Mouse (Mus musculus) v-Abl transformed pro-B cells (cell line): ENCODE data around the gene Osgep.
"Not testable (repeated sequence)": the region's sequence is repeated elsewhere in the genome, so short reads cannot be mapped to it uniquely, and the experiment has no call there.

Experiments used
- in situ Hi-C, 2 experiments: fragments of 400-800 bp; cut with MboI; formaldehyde crosslinking; loops; one replicate each; pipeline ENCODE4 v1.15.1; 2025; ENCODE audit not compliant: unreplicated experiment in 2 of 2

Gene Osgep

DNA sequence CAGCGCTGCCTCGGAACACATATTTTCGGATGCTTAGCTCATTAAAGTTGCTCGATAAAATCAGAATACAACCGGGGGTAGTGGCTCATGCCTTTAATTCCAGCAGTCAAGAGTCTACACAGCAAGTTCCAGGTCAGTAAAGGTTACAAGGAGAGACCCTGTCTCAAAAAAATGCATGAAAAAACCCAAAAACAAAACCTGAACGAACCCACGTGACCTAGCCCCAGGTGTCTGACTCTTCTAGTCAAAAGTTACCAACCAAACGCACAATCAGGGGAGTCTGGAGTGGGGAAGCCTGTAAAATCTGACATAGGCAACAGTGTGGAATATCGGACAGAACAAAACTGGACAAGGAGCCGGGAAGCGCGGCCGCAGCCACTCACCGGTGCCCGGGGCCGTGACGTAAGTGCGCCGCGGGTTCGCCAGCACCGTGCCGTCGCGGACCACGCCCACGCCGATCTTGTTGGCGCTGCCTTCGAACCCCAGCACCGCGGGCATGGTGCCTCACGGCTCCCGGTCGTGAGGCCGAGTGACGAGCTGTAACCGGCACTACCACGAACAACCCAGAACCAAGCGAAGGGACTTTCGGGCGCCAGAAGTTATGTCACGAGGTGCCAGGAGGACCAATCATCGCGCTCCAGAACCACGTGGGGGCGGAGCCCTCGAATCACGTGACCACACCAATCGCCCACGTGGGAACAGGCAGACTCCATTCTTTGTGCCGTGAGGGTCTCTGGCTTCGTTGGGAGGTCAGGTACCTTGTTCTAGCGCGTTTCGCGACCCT is at the start of gene Osgep, which contains the start of gene Apex1:
TSS of gene Osgep (minus strand) at position 613 of the 784 bp plus-strand sequence.
TSS of gene Apex1 (plus strand) at position 688 of the 784 bp plus-strand sequence.
- in situ Hi-C loops, result loop anchor here (5.0 to 10.0 kb wide), 4 partner anchors 47 to 140 kb away; partner anchors contain the start of genes Ccnb1ip1 (in 1 of the 2) and Parp2 (in 1 of the 2)

DNA sequence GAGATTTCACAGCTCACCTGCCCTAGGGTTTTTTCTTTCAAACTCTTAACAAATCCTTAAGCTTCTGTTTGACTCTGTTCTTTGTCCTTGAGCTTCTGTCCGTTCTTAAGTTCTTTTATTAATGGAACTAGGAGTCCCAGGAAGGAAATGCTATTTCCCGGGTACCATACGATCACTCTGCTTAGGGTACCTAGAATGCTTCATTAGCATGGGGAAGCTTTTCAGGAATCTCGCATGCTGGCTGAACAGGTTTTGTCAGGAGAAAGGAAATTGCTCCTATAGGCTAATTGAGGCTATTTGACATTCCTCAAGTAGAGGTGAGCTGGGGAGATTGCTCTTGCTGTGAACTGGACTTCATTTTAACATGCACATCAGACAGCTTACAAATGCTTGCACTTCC is 49.0 kb upstream of the Osgep start:
- in situ Hi-C loops, result no loop called here

GRCm38 (mm10) chr14:50973054-50973453 is 48.4 kb upstream of the Osgep start:
- in situ Hi-C loops, result not testable (repeated sequence)

- in situ Hi-C loops, result no loop called here
Measured at GRCm38 (mm10) chr14:50970822-50971221, 46.1 kb upstream of the Osgep start.

DNA sequence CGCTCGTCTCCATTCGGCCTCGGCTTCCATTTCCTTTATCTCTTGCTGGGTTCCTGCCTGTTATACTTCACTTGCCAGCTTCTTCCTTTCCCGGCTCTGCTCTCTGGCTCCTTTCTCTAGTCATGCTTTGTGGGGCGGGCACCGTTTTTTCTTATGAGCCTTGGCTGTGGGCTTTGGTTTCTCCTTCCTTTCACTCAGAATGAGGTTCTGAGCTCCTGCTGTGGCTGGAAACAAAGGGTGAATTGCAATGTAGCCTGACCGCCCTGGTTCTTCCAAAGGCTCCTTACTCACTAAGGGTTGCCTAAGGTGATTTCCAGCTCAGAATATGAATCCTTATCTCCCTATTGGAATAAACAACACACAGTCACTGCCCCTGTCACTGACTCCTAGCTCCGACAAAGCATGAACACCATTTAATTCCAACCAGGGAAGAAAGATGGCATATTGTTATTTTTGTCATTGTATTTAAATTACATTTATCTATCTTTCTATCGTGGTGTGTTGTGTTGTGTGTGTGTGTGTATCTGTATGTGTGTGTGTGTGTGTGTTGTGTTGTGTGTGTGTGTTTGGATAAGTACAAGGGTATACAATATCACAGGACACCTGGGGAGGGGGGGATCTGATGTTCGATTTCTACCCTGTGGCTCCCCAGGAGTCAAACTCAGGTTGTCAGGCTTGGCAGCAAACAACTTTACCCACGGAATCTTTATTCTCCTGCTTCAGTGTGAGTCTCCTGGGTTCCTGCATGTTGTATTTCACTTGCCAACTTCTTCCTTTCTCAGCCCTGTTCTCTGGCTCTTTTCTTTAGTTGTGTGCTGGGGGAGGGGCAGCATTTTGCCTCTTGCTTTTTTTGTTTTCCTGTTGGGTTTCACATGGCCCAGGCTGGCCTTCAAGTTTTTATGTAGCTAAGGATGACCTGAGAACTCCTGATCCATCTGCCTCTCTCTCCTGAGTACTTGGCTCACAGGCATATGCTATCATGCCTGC is 45.2 kb upstream of the Osgep start:
- in situ Hi-C loops, result no loop called here

GRCm38 (mm10) chr14:50969041-50969440 is 44.3 kb upstream of the Osgep start:
- in situ Hi-C loops, result no loop called here

GRCm38 (mm10) chr14:50968216-50968980 is 43.7 kb upstream of the Osgep start:
- in situ Hi-C loops, result no loop called here

DNA sequence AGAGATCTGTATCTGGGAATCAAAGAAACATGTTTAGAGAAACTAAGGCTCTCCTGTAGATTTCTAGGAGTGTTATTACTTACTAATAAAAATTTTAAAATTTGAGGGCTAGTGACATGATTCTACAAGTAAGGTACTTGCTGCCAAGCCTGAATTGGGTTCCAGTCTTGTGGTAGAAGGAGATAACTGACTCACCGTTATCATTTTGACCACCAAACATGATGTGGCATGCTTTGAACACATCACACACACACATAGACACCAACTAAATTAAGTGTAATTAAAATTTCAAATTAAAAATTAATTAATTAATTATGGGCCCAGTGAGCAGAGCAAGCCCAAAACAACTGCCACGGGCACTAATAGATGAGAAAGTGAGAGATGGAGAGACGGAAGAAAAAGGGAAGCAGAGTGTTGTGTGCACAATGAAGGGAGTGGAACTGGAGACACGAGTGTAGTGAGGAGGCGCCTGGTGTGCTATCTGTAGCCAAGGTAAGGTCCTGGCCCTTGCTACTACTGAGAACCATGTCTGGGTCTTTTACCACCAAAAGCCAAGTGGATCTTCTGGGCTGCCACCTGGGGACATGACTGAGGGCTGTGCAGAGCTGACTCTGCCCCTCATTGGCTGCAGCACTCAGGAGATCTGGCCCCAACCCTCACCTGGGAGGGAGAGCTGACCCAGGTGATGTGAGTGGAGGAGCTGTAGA is 33.7 kb upstream of the Osgep start:
- in situ Hi-C loops, result not testable (repeated sequence)

GRCm38 (mm10) chr14:50957146-50957545 is 32.5 kb upstream of the Osgep start:
- in situ Hi-C loops, result not testable (repeated sequence)

- in situ Hi-C loops, result not testable (repeated sequence)
Measured at GRCm38 (mm10) chr14:50956724-50957123, 32.0 kb upstream of the Osgep start.

GRCm38 (mm10) chr14:50955942-50956508 is 31.3 kb upstream of the Osgep start, which contains the start of gene Pnp2:
Pnp2 (plus strand) TSS chr14:50955992.
- in situ Hi-C loops, result not testable (repeated sequence)

DNA sequence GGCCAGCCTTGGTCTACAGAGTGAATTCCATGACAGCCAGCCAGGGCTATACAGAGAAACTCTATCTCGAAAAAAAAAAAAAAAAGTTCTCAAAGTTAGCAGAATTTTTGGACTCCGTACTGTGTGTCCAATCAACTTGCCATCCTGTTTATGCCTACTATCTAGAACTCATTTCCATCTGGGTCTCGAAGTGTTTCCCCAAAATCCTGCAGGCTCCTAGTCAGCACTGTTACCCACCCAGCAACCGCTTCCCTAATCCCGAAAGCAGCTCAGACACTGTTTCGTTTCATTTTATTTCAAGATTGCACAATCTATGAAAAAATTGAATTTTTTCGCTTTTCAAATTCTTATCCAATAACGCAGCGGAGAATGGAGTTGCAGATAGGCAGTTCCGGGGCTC is 30.8 kb upstream of the Osgep start:
- in situ Hi-C loops, result no loop called here

GRCm38 (mm10) chr14:50945526-50945925 is 20.8 kb upstream of the Osgep start:
- in situ Hi-C loops, result not testable (repeated sequence)

DNA sequence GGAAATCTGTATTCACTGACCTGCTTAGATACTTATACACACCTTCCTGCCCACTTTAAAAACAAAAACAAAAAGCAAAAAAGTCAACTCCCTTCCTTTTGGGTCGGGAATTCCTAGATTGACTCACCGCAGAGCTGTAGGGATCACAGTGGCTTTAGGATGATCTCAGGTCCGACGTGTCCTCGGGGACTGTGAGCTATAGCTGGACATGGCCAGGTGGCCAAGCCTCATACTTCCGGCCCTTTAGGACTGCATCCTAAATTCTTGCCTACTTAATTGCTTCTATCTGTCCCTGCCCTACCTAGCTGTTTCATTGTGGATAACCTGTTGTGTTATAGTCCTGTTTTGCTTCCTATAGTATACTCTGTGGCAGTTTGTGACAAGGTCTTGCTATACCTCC is 20.4 kb upstream of the Osgep start:
- in situ Hi-C loops, result not testable (repeated sequence)

DNA sequence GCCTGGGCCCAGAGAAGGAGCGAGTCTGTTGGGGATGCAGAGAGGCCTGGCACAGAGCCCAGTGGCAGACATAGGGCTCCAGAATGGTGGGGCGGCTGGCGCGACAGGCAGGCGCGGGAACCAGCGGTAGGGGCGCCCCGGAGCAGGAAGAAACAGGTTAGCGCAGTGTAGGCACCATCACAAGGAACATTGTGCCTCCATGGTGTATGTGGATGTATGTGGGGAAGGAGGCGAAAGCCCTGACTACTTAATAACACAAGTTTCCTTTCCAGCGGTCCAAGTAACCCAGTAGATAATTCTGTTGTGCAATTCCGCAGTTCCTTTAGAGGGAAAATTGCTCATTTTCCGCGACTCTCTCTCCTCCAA is 20.0 kb upstream of the Osgep start:
- in situ Hi-C loops, result not testable (repeated sequence)

DNA sequence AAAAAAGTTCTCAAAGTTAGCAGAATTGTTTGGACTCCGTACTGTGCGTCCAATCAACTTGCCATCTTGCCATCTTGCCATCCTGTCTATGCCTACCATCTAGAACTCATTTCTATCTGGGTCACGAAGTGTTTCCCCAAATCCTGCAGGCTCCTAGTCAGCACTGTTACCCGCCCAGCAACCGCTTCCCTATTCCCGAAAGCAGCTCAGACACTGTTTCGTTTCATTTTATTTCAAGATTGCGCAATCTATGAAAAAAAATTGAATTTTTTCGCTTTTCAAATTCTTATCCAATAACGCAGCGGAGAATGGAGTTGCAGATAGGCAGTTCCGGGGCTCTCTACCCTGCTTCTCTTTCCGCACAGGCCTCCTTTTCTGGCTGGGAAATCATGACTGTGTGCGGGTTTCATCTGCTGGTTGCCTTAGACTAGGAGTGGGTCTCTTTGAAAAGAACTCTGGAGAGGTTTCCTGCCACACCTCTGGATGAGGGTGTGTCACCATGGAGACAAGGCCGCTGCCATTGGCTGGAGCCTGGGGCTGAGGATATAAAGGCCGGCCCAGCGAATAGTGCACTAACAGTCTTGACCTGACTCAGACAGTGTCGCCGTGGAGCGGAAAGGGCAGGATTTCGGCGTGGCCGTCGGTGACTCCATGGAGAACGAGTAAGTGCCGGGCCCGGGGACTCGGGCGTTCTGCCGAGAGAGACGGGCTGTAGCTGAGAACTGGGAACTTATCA is 19.4 kb upstream of the Osgep start, which contains the start of gene Gm49342:
TSS of gene Gm49342 (plus strand) at position 586 of the 736 bp plus-strand sequence.
- in situ Hi-C loops, result no loop called here

DNA sequence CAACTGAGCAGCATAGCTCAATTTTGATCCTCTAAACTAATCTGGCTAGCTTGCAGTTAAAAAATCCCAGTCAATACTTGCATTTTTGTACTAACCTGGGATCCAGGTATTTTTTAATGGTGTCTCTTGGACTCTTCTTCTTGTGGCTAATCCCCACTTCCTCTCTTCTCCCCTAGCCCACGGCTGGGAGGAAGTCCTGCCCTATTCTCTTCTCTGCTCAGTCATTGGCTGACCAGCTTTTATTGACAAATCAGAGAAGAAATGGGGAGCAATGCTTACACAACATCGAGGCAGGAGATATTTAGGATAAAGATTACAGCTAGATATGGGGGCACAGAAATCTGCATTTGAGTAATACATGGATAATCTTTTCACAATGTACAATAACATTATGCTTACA is 14.2 kb upstream of the Osgep start:
- in situ Hi-C loops, result no loop called here

DNA sequence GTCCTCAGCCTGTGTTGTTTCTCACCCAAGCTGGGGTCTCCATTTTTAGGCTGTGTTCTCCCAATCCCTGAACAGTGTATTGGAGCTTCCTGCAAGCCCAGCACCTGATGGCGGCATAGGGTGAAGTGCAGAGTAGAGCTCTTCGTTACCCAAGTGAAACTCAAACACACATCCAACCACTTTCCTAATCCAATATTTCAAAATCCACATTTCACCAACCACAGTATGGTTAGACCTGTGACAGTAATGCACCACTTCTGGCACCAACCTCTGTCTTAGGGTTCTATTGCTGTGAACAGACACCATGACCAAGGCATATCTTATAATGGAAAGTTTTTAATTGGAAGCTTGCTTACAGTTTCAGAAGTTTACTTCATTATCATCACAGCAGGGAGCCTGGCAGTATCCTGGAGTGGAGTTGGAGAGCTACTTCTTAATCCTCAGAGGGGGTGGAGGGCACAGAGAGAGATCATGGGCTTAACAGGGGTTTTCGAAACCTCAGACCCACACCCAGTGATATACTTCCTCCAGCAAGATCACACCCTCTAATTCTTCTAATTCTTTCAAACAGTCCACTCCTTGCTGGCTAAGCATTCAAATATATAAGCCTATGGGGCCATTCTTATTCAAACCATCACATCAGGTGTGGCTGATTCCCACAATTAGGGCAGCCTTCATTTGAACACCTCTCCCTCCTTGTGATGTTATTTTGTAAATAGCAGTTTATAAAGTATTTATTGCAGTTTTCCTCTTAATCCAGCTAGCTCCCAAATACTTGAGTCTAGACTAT is 13.6 kb upstream of the Osgep start:
- in situ Hi-C loops, result no loop called here
